Mouse (Mus musculus): ENCODE results near the gene Pde10a.

Pde10a gene

DNA sequence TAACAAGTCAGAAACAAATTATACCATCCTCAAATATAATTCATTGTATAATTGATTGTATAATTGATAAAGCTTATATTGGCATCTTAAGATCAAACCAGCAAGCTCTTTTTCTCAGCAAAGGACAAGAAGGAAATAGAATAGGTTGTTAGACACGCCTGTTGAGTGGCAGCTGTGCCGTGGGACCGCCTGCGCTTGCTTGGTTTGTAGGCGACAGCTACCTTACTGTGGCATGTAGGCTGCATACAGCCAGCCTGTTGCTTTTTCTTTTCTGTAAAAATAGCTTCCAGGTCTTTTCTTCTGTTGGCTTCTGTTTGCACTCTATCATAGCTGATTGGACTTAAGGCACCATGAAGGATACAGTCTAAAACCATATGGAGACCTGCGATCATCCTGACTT lies 326.7 kb downstream of the Pde10a start:
- no peak for DNase-seq

DNA sequence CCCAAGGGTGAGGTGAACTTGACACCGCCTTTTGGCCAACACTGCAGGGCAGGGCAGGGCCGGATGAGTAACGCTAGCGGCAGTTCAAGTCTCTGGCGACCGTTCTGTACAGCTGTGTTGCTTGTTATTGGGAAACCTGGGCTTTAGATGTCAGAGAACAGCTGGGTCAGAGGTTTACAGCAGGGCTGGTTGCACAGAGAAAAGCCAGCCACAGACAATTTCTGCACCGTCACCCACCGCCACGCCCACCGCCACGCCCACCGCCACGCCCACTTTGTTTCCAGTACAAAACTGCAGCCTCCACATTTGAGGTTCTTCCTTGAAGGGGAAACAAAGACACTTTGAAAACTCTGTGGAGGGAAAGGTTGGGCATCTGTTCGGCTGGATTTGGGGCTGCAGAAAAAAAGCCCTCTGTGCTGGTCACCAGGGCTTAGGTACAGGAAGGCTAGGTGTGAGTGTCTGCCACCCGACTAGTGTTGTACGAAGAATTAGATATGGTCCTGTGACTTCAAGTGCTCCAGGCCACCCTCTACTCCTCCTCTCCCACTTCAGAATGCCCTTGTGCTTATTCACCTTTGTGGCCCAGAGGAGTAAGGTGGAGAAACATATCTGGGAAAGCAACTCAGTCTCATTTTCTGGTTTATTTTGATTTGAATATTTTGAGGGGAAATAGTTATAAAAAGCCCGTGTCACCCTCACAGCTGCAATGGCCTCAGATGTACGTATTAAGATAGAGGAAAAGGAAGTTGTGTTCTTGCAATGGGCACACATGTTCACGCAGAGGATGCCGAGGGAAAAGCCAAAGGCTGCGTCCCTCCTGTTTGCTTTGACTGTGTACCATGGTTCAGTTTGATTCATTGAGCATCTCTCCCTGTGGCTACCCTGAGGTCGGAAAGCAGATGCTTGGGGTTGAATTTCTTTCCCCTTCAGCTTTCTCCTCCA lies 331.5 kb downstream of the Pde10a start:
- DNase-seq, result no peak

DNA sequence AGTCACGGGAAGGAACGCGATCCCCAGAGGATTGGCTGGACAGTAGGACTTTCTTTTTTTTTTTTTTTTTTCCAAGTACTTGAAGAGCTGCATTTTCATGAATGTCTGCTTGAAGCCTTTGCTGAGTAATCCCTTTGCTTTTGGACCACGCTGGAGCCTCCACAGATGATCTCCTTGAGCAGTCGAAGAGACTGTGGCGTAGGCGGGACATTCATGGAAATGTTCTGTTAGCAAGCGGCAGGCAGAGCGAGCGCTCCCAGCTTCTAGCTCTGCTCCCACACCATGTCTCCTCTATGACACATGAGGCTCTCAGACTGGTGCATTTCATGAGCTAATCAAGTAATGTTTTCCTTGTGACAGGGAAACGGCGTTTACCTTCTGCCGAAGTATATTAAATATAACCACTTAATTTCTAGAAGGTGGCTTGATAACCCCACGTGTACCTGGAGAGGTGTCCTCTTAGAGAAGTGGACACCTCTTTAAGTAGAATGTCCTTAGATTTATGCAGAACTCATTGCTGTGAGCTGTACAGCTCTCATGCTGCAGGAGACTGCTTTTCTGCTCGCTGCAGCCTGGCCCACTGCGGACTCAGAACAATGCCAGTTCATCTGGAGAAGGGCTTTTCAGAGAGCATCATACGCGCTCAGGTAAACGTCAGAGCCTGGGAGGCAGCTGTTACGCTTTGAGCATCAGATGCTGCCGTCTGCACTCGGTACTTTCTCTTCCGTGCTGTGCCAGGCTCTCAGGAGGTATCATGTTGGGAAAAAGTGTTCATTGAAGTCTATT lies 333.7 kb downstream of the Pde10a start:
- DNase-seq, result no peak

DNA sequence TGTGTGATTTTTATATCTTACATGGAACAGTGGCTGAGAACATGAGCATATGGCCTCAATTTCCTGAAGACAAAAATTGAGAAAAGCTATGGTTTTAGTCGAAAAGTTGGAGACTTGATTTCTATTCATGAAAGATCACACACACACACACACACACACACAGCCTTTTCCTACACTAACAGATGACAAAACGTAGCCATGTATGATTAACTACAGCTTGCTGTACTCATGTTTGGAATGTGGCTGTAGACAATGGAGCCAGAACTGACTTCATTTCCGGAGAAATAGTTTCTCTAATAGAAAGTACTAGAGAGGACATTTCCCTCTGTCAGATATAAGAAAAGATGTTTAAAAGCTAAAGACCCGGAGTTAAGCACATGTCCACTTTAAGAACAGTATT lies 334.3 kb downstream of the Pde10a start:
- no peak for DNase-seq

DNA sequence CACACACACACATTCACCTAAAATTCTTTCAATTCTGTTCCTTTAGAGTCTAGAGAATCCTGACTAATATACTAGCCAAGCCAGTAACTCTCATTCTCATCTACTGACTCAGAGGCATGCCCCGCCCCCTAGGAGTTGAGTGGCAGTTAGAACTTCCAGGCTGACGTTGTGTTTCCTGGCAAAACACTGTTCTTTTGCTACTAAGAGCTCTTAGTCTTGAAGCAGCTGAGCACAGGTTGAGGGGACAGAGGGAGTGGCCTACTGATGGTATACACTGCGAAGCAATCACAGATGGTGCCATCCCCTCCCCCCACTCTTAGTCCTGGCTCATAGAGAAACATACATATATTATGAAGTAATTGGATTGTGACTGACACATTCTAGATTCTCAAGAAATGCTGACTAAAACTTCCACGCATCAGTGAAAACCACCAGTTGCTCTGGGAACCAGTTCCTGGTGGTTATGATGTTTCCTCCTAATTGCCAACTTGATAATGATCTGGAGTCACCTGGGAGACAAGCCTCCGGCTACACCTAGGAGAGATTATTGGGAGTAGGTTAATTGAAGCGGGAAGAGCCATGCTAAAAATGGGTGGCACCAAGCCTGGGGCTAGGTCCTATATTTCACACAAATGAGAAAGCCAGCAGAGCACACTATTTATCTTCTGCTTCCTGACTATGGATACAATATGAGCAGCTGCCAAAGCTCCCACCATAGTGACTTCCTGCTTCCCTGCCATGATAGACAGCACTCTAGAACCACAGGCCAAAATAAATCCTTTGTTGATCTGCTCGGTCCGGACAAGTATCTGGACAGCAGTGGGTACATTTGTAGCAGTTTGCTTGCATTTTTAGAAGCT lies 339.7 kb downstream of the Pde10a start:
- DNase-seq, result no peak

DNA sequence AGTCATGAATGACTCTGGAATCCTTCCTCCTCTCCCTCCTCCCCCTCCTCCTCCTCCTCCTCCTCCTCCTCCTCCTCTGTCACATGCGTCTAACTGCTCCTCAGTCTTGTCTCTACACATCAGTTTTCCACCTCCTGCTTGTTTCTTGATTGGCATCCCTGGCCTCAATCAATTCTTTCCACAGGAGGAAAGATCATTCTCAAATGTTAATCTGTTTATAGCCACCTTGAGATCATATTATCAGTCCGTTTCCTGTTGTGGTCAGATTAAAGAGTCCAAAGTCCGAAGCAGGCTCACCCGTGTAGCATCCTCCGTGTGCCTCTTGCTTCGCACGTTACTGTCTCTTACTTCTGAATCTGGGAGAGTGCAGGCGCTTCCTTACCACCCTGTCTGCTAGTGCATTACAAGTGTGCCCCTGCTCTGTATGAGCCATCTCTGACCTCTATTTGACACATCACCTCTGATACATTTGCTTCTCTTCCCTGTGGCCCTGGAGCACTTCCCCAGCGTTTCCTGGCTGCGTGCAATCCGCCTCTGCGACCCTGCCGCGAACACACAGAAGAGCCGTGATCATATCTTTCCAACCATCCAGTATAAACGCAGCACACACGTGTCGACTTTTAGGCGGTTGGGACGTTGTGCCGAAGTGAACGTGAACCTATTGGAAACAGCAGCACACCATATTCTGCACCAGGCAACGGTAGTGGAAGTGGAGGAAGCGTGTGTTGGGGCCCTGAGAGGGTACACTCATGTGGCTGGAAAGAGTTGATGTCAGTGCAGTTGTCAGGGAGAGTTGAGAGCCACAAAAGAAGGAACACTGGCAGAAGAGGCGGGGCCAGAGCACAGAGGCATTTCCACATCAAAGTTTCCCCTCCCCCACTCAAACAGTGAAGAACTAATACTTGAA lies 342.4 kb downstream of the Pde10a start:
- no peak for DNase-seq

DNA sequence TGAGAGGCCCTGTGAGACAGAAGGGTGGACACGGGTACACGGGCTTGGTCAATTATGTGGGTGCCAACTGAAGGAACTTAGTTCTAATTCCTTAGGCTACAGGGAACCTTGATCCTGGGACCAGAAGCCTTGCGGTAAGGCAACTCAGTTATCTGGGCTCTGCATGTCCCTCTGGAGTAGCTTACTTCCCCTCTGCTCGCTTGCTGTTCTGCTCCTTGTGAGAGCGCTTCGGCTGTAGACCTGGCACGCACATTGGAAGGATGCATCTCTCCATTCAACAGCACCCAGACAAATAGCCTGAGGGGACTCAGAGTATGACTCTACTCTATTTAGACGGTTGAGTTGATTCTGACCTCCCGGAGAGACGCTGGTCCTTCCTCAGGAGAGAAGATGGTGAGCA lies 344.1 kb downstream of the Pde10a start:
- no peak for DNase-seq

DNA sequence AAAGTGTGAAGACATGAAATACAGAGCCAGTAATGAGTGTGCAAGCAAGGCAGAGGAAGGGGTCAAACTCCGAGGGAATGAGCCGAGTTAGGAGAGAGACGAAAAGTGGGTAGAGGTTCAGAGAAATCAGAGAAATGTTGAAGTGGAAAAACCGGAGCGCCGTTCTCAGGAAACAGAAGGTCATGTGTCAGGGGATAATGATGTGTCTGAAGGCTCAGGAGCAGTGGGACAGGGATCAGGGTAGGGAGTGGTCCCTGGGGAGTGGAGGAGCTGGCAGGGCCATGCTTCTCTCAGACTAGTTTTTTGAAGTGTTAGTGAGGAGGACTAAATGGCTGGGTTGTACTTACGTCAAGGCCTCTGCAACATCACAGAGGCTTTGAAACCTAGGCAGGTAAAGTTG lies 345.7 kb downstream of the Pde10a start:
- no peak for DNase-seq

DNA sequence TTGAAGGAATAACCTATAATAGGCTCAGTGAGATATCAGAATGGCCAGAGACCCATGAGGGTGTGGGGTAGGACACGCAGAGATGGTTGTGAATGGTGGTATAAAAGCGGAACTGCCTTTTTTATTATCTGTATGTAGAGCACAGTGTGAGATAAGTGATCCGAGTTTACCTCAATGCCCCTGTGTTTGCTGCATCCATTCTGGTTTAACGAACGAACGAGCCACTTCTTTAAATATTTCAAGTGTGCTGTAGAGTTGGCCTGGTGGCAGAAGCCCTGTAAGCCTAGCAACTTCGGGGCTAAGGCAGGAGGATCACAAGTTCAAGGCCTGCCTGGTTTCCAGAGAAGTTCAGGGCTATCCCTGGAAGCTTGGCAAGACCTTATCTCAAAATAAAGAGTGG lies 346.2 kb downstream of the Pde10a start:
- no peak for DNase-seq

DNA sequence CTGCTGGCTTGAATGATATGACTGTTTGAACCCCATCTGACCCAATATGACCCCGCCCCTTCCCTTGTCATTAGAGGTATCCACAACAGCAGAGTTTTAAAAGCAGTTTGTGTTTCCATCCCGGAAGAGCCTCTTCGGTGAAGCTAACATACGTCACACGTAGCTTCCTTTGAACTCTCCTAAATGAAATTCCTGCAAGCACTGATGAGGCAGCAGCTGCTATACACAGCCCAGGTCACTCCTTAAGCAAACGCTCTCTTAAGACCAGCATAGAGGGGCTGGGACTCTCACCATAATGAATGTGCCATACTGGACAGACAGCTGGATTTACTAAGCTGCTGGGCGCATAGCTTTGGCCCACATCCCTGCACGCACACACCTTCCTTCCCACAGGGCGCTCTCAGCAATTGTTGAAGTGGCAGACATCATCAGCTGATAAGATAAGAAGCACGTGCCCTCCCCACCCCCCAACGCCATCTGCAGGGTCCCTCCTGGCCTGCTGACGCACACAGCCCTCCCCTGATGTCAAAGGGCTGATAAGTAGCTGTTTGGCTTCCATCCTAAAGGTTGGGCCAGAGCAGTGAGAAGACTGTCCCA lies 346.9 kb downstream of the Pde10a start:
- peak; percentile 70 for DNase-seq

DNA sequence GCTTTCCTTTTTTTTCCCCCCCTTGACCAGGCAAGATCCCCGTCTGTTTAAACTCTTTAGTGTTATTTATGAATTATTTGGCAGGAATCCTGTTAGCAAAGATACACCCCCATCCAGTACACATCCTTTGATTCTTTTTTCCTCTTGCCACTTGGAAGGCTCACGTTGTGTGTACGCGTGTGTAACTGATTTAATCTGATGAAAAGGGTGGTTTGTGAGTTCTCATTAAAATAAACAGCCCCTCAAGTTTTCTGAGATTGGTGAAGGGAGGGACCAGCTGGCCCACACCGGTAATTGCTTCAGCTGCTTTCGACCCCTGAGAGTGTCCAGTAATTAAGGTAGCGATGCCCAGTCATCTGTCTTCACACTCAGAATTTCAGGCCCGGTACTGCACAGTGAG lies 347.4 kb downstream of the Pde10a start:
- DNase-seq, result peak; percentile 72

DNA sequence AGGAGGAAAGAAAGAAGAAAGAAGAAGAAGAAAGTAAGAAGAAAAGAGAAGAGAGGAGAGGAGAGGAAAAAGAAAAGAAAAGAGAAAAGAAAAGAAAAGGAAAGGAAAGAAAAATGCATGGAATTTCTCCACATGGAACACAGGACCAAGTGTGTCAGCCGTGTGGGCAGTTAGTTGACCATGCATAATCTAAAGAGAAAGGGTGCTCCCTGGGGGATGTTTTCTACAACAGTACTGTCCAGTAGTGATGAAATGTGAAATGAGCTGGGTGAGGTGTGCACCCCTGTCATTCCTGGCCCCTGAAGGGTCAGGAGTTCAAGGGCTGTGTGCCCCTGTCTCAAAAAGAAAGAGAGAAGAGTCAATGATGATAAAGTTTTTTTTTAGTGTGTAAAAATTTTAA lies 352.9 kb downstream of the Pde10a start:
- peak; percentile 50 for DNase-seq

DNA sequence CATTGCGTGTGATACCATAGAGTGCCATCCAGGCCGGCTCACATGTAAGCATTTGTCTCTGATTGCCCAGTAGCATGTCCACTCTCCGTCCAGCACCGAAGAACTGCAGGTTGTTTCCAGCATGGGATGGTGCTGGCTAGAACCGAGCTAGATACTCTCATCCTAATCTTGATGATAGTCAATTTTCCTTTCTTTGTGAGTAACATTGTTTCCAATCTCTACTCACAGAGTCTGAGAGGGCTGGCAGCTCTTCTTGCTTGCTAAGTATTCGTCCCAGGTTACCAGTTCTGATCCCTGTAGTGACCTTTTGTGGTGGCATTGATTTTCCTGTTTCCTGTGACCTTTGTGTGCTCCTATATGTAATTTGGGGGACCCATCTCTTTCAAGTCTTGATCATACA lies 356.5 kb downstream of the Pde10a start:
- DNase-seq, result no peak

DNA sequence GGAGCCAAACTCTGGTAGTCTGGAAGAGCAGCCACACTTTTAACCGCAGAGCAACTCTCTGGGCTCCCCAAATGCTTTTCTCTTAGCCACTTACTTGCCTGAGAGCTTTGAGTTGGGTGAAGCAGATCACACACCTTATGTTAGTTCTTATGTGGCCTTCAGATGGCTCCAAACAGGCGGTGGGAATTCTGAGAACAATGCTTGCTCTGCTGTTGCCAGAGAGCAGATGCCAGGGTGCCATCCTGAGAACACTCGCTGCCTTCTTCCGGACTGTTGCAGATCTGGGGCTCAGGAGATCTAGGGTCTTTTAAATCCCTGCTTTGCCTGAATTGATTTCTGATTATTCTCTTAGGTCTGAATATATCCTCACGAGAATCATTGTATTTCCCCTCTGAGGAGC lies 359.5 kb downstream of the Pde10a start:
- DNase-seq, result peak; percentile 56

DNA sequence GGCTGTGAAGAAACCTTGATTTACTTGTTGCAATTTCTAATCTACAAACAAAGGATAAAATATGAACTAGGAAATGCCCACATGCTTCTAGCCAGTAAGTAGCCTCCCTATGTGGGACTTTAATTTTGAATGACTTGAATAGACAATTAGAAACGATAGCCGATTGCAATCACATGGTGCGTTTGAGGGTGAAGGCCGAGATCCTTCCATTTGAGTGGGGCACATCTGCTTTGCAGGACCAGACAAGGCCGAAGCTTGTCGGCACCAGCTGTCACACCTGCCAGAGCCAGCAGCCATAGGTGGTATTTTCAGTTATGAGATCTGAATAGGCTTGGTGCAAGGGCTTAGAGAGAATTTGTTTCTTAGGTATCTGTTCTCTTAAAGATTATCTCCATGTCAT lies 360.7 kb downstream of the Pde10a start:
- no peak for DNase-seq

DNA sequence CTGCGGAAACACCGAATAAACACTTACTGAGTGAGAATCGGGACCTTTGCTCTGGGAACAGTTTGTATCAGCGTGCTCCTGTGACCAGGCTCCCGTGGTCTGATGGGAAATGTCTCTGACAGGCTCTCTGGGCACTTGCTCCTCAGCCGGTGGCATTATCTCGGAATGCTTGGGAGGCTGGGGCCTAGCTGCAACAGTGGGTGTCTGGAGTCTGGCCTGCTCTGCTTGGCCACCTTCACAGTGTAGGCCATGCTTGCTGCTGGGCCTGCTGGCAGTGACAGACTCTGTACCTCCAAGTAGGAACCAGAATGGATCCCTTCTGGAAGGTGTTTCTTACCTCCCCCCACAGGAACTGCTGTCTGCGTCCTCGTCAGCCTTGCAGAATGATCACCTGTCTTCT lies 362.9 kb downstream of the Pde10a start:
- no peak for DNase-seq

DNA sequence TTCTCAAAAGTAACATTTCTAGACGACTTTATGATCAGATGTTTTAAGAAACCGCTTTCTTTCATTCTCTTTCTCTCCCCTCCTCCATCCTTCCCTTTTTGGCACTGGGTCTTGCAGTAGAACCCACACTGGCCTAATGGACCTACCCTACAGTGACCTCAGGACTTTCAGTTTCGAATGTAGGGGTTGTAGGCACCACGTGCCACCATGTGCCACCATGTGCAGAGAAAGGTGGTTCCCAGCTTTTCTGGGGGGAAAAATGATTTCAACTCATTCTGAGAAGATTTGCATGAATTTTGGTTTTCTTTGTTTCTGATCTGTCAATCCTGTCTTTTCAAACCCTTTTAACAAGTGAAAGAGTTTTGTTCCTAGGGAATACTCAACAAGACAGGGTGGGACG lies 363.5 kb downstream of the Pde10a start:
- no peak for DNase-seq

DNA sequence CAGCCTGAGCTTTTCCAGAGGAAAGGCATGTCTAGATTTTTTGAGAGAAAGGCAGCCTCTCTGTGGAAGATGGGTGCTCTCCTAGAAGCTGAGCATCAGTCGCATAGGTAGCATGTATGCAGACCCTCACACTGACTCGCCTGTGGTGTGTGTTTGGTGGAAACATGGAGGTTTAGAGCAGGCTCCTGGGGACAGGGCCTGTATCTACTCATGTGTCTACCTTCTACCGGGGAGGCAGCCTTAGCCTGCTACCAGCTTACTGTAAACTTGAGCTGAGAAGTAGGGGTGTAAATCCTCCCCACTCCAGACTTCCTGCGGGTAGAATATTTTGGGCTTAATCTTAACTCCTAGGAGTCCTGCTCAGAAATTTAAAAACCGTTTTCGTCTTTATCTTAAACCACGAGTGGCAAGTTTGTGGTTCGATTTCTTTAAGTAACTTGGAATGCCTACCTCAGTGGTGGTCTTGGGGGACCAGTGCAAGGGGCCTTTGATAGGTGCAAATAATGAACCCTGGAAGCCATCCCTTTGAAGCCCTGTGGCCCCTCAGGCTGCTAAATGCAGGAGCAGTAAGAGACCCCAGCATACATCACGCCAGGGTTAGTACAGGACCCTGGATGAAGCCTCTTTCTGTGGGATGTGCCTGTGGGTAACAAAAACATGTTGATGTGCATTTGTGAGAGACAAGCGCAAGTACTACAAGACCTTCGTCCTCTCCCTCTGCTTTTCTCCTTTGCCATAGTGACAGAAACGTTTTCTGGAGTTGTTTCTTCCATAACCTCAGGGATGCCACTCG lies 367.2 kb downstream of the Pde10a start:
- DNase-seq, result no peak

DNA sequence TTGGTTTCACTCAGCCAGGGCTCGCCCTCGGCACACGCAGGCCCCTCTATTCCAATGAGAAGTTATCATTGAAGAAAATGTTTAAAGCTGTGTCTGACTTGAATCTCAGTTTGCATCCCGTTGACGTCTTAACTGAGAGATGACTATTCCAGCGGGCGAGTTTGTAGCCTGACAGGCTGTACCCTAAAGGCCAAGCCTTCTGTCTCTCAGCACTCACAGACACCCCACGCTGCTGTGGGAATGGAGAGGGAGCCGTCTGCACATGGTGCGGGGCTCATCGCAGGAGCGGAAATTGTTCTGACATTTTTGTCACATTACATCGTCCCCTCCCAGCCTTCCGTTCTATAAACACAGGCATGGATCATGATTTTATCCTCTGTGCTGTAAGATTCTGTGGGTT lies 370.8 kb downstream of the Pde10a start:
- peak; percentile 63 for DNase-seq

DNA sequence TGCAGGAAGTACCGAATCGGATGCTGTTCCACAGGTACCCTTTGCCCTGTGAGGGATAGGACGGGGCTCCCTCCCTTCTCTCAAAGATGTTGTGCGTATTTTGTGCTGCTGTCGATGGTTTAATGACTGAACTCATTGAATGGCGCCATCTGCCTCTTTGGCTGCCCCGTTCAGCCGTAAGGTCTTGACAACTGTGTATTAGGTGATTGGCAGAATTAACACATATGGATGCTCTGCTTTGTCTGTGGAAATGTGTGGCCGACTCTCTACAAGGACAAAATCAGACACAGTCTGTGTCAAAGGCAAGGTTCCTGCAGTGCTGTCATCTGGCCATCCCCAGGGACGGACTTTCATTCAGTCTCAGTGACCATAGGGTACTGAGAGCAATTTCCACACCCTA lies 372.6 kb downstream of the Pde10a start:
- DNase-seq, result no peak

DNA sequence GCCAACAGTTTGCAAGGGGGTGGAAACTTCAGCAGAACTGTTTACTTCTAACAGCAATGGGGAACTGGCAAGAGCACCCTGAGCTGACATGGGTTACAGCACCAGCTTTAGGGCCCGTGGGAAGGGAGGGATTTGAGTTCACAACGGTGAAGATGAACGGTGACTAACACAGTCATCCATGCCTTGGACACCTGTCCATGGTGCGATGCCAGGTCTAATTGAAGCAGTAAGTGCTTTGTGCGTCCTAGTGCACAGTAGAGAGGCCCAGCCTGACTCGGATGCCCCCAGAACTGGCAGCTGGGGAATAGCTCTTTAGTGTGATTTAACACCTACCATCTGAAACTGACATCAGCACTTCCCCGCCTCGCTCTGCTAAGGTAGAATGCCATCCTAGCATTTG lies 373.0 kb downstream of the Pde10a start:
- no peak for DNase-seq

Measured in retina, postnatal 1 day (tissue).